Mouse (Mus musculus) monocyte, adult 5-6 weeks (primary cell): ENCODE measurements around the gene Drd4. TPM values are rescaled to one million over a fixed set of nuclear protein-coding genes. Genes with fewer than 3 reads are reported as not detected.

Experiments used
- total RNA-seq: library from RNA; stranded (forward); fragments of 200-1000, 200-491, 200-594 nt; gene quantifications from 3 replicates; pipeline ENCODE4 v1.2.3, GENCODE M21; 2017

Drd4 gene
- total RNA-seq, 1 experiment from 2014 or later: not detected

Other genes starting within 250 kb of the Drd4 start
- 0.10 TPM in 1 of 3 replicates, not detected in the others for gene B4galnt4, start 230.9 kb upstream of the Drd4 start, total RNA-seq
- gene Pkp3, start 213.8 kb upstream of the Drd4 start, total RNA-seq: 14.0 to 17.9 TPM (median 14.2 TPM) in 3 replicates
- gene Sigirr, start 191.4 kb upstream of the Drd4 start, total RNA-seq: 9.1 to 25.0 TPM (median 12.5 TPM) in 3 replicates
- not detected in 3 replicates for gene Ano9, start 174.2 kb upstream of the Drd4 start, total RNA-seq
- gene Ptdss2, start 169.6 kb upstream of the Drd4 start, total RNA-seq: 1.4 to 6.9 TPM (median 1.5 TPM) in 3 replicates
- 73.1 to 101 TPM (median 77.7 TPM) in 3 replicates for gene Rnh1, start 119.1 kb upstream of the Drd4 start, total RNA-seq
- 22.4 to 25.6 TPM (median 25.2 TPM) in 3 replicates for gene Hras, start 98.0 kb upstream of the Drd4 start, total RNA-seq
- 2.1 to 2.8 TPM (median 2.1 TPM) in 3 replicates for gene Lrrc56, start 97.8 kb upstream of the Drd4 start, total RNA-seq
- 1.6 TPM in 1 of 3 replicates, not detected in the others for gene Lmntd2, start 77.9 kb upstream of the Drd4 start, total RNA-seq
- 1.4 to 11.5 TPM (median 1.9 TPM) in 3 replicates for gene Rassf7, start 76.1 kb upstream of the Drd4 start, total RNA-seq
- 51.4 to 90.4 TPM (median 72.9 TPM) in 3 replicates for gene Phrf1, start 63.2 kb upstream of the Drd4 start, total RNA-seq
- 76.2 to 126 TPM (median 78.7 TPM) in 3 replicates for gene Irf7, start 25.5 kb upstream of the Drd4 start, total RNA-seq
- gene Cdhr5, start 15.2 kb upstream of the Drd4 start, total RNA-seq: not detected in 3 replicates
- not detected in 3 replicates for gene Sct, start 12.9 kb upstream of the Drd4 start, total RNA-seq
- 10.2 to 21.2 TPM (median 16.0 TPM) in 3 replicates for gene Deaf1, start 35.7 kb downstream of the Drd4 start, total RNA-seq
- gene Tmem80, start 35.7 kb downstream of the Drd4 start, total RNA-seq: 2.8 to 16.3 TPM (median 7.1 TPM) in 3 replicates
- gene Eps8l2, start 46.9 kb downstream of the Drd4 start, total RNA-seq: not detected in 3 replicates
- 548 to 1,201 TPM (median 1,116 TPM) in 3 replicates for gene Taldo1, start 100.2 kb downstream of the Drd4 start, total RNA-seq
- gene Gatd1, start 122.1 kb downstream of the Drd4 start, total RNA-seq: 11.4 to 15.3 TPM (median 14.6 TPM) in 3 replicates
- not detected in 3 replicates for gene Cend1, start 137.5 kb downstream of the Drd4 start, total RNA-seq
- gene Slc25a22, start 145.9 kb downstream of the Drd4 start, total RNA-seq: 6.2 to 14.8 TPM (median 7.4 TPM) in 3 replicates
- 4.5 to 5.9 TPM (median 4.8 TPM) in 3 replicates for gene Pidd1, start 152.0 kb downstream of the Drd4 start, total RNA-seq
- gene Rplp2, start 155.4 kb downstream of the Drd4 start, total RNA-seq: 2,770 to 3,796 TPM (median 2,928 TPM) in 3 replicates
- 19.7 to 28.0 TPM (median 25.4 TPM) in 3 replicates for gene Pnpla2, start 163.2 kb downstream of the Drd4 start, total RNA-seq
- not detected in 3 replicates for gene Cracr2b, start 169.1 kb downstream of the Drd4 start, total RNA-seq
- 17.8 to 40.8 TPM (median 20.7 TPM) in 3 replicates for gene Cd151, start 175.4 kb downstream of the Drd4 start, total RNA-seq
- 14.0 to 22.2 TPM (median 14.6 TPM) in 3 replicates for gene Polr2l, start 183.1 kb downstream of the Drd4 start, total RNA-seq
- 0.95 TPM in 1 of 3 replicates, not detected in the others for gene Tspan4, start 183.2 kb downstream of the Drd4 start, total RNA-seq
- 10.4 to 19.8 TPM (median 13.9 TPM) in 3 replicates for gene Chid1, start 247.9 kb downstream of the Drd4 start, total RNA-seq